Mouse (Mus musculus): ENCODE results near the gene Nhsl2.

The Nhsl2 gene

DNA sequence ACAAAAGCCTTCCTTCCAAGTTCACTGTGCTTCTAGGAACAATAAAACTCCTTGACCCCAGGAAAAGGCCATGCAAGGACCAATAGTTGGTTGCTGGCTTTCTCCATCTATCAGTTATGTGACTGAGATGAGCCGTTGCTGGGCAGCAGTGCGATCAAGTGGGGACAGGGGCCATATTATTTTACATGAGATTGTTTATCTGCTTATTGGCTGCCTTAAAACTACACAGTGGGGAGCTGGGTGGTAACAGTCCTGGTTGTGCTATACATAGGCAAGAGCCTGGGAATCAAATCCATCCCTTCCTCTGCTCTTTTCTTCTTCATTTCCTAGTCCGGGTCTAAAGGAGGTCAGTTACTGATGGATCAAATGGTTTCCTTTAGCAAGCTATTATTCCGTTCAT lies 53.4 kb downstream of the Nhsl2 start:
- DNase-seq, result no peak

DNA sequence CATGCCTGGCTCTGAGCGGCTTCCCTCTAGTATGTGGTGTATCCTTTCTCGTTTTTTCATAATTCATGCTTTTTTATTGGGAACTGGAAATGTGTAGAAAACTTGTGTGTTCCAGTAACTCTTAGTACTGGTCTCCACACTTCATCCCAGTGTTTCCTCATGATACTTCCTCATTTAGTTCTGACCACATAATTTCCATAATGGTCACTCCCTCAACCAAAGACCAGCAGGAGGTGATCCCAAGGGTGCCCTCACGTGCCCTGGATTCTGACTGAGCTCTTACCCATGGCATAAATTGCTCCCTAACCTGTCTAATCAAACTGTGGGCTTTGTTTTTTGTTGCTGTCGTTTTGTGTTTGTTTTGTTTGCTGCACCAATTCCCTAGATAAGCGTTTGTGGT lies 58.1 kb downstream of the Nhsl2 start:
- no peak for DNase-seq

DNA sequence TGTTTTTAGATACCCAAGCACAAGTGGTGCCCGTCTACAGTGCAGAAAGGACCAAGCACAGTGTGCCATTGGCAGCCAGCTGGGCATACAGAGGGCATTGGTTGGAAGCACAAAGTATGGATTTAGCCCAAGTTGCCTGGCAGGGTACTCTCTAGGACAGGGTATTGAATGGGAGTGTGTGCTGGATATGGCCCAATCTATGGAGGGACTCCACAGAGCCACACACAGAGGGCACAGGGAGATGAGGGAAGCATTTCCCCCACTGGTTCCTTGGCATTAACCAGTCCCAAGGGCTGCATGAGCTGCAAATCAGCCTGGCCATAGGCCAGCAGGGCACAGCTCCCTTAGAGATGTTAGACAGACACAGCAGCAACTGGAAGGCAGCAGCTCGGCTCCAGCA lies 79.9 kb downstream of the Nhsl2 start:
- DNase-seq, result no peak

DNA sequence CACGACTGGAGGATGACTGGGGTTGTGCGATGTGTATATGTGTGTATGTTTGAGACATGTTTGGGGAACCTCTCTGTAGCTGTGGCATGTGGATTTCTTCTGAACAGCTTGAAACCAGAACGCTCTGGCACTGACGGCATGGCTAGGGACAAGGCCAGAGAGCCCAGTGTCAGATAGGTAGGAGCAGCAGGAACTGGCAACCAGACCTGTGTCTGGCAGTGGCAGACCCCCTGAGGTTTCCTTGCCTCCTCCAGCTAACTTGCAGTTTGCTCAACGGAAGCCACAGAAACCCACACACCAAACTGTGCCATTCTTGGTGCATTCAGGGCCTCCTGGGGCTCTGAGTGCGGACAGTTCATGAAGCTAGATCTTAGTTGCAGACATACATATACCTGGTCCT lies 81.1 kb downstream of the Nhsl2 start:
- DNase-seq, result peak in 1 of 2 experiments; percentile 7

DNA sequence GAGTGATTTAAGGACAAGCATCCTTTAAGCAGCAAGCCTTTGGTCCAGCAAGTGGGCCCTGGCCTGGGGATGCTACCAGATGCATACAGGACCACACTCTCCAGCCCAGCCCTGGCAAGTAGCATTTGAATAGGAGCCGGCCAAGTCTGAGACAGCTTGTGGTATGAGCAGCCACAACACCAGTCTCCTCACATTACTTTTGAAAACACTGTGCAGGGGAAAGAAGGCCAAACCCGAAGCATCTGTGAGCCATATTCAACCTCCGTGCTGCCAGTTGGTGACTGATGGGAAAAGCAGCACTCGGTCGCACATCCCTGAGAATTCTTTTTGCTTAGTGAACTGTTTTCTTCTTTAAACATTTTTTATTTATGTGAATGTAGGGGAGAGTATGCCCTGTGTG lies 81.8 kb downstream of the Nhsl2 start:
- no peak for DNase-seq

DNA sequence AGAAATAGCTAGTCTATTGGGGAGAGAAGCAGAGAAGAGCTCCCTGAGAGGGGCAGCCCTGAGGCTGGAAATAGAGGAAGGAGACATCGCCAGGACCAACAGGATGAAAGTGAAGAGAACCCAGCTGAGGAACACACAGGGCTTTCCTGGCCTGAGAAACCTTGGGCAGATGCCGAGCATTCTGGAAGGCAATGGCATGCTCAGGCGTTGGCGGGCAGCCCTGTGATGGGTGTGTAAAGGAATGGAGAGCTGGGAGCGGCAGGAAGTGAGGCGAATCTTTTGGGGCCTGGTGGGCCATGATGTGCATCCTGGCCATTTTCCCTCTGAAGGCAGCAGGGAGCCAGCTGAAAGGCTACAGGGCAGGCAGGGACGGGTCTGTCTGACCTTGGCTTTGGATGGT lies 83.1 kb downstream of the Nhsl2 start:
- DNase-seq, result no peak

DNA sequence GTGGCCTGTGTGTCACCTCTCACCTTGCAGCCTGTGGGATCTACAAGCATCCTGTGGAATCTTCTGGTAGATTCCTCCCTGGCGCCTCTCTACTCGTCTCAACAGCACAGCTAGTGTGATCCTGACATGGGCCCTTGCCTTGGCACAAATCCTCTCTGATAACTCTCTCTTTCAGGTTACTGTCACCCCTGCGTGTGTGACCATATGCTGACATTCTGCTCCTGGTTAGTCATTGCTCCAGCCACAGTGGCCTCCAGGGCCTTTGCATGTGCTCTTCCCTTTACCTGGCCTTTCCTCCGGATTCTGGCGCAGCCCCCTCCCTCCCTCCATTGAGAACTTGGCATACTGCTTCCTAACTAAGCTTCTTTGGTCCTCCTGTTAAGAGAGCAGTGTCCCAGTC lies 84.2 kb downstream of the Nhsl2 start:
- DNase-seq, result no peak

DNA sequence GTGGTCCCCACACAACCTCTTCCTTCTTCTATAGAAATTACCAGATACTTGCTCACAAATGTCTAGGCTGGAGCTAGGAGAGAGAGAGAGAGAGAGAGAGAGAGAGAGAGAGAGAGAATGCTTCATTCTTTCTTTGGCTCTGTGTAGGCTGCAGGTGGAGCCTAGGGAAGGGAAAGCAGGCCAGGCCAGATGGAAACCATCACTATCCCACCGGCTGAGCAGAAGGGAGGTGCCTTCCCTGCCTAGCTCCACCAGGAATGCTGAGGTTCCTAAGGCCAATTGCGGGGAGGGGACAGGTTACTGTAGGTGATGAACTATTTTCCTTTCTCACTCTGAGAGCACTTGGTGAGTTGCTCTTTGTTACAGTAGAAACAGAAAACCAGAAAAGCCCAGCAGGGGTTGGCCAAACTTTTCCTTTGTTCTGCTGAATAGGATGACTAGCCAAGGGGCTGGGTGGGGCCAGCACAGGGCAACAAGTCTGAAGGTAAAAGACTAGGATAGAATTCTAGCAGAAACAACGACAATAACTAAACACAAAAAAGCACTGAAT lies 86.2 kb downstream of the Nhsl2 start:
- DNase-seq, result no peak

DNA sequence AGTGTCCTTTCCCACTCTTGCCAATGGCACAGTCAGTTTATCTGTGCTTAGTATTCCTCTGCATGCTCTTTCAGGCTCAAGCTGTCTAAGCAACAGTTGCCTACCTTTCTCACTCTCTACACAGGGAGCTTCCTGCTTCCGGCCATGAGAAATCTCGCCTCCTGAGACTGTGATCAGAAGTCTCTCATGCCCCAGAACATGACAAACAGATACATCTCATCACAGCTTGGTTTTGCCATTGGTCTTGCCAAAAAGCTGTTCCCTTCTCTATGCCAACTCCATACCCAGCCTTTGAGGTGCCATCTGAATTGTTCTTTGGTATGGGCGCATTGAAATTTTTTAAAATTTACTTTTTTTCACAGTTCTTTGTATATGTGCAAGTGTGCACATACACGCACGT lies 90.3 kb downstream of the Nhsl2 start:
- DNase-seq, result no peak

DNA sequence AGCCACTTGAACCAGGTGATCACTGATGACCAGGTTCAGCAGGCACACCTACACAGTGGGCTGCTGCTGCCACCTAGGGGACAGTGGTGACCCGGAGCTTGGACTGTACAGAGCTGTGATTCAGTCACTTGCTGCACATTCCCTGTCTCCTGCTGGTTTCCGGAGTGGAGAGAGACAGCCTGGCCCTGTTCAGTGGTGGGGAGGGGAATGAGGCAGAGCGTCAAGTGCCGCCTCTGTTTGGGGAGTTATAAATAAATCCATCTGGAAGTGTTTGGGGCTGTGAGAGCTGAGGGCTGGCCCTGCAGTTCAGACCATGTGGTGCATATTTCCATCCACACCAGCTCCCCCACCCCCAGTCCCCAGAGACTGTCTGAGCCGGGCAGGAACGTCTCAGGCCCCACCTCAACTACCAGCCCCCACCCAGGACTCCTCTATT lies 93.3 kb downstream of the Nhsl2 start:
- peak; percentile 44 to 56 for DNase-seq

DNA sequence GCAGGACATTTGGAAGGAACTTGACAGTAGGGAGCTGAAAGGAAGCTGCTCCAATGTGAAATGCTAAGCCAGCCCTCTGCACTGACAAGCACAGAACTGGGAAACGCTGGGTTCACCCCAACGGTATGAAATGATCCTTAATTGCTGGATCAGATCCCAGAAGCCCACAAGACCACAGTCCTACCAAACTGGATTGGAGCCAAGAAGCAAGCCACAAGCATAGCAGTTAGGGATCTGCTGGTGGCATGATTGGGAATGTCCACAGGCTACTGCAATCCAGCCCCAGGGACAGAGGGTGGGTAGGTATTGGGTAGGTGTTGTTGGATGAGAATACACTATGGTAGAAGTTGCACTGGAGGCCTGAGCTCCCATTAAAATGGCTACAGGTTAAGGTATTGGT lies 94.6 kb downstream of the Nhsl2 start:
- no peak for DNase-seq

DNA sequence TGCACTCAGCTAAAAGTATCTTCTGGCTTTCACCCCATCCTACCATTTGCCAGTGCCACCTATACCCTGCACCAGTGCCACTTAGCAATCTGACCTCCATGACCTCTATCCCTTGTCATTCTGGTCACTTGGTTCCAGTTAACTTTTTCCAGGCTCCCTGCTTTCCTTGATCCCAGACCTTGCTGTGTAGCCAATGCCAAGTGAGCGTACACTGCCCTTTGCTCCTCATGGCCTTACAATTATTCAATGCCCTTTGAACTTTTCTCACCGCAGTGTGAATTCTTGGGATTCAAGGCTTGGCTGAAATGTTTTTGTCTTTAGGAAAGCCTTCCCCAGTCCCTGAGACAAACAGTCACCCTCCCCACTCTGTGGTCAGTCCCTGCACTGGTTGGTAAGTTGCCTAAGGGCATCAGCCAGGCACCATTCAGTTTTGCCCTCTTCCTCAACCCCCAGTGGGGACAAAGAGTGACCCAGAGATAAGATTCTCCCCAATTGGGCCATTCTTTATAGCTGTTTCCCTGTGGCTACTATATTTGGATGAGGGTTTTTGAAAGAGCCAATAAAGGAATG lies 95.7 kb downstream of the Nhsl2 start:
- DNase-seq, result no peak

DNA sequence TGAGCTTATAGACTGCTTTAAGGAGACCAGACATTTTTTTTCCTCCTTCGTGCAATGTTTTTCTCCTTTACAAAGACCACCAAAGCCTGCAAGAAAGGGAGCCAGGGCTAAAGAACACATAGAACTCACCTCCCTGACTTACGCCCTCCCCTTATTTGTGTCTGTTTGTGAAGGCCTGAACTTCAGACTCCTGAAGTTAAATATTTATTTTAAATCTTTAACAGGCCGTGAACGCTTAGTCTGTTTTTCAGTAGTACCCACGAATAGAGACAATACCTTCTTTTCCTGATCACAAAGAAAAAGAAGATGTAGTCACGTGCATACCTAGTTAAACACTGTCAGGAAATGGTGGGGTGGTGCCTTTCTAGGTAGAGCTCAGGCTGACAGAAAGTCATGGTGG lies 103.3 kb downstream of the Nhsl2 start:
- no peak for DNase-seq

DNA sequence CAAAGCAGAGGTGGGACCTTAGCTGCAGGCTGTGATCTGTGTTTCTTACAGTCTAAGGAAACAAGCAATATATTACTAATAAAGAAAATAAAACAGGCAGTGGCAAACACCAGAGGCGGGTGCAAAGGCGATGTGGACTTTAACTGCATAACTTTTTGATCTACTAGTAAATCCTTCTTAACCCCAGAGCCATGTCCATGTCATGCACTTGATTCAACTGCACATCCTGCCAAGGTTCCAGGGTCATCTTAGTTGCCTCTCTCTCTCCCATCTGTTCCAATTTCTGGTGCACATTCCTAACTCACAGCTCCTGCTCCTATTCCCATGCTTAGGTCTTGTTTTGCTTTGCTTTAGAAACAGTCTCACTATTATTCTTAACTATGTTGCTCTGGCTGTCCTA lies 104.1 kb downstream of the Nhsl2 start:
- DNase-seq, result no peak

DNA sequence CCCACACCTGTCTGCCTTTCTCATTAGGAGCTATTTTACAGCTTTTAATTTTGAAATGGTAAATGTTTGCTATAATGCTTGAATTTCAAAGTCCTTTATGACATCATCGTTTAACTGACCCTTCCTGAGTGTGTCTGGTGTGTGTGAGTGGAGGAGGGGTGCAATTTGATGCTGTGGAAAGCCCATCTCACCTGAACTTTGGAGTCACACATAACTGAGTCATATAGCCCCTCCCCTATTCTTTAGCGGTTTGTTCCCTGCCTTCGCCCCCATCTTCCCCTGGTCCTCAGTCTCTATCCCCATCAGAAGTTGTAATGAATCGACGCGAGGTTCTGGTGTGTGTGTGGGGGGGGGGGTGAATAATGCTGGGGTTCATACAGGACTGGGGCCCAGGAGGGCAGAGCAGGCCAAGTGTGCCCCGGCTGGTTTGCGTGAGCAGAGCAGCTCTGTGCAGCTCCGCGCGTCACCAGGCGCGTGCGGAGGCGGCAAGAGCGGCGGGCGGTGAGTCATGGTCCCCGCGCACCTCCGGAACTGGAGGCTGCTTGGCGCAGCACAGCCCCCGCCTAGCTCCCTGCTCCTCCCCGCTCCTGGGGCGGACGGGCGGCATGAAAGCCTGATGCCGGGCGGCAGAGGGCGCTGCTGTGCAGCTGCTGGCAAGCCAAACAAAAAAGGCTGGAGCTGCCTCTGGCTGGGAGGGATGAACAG lies 104.8 kb downstream of the Nhsl2 start:
- DNase-seq, result peak; percentile 83 to 88

DNA sequence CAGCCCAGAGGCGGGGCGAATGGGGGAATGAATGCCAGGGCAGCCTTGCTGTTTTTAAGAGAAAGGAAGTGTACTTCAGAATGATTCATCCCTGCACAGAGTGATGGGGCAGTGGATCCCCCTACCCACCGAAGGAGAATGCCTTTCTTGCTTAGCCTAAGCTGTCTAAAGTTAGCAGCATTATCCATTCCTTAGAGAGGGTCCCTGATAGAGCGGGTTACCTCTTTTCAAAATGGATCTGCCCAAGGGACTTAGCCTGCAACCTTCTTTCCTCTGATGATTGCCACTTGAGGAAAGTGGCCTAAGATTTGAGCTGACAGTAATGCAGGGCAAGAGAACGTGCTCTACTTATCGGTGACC lies 105.3 kb downstream of the Nhsl2 start:
- no peak for DNase-seq

DNA sequence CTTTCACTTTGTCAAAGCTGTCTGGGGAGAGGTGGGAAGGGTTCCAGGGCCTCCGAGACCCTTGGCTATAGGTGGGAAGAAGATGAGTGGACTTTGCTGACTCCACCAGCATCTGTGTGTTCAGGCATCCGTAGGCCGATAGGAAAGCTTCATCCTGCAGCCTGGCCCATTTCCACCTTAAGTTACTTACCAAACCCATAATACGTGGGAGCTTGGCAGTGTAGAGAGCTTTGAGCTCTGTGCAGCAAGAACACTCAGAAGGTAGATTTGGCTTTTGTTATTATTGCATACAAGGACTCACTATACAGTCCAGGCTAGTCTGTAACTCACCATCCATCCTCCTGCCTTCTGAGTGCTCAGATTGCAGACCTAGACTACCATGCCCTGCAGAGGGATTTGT lies 112.7 kb downstream of the Nhsl2 start:
- DNase-seq, result no peak

DNA sequence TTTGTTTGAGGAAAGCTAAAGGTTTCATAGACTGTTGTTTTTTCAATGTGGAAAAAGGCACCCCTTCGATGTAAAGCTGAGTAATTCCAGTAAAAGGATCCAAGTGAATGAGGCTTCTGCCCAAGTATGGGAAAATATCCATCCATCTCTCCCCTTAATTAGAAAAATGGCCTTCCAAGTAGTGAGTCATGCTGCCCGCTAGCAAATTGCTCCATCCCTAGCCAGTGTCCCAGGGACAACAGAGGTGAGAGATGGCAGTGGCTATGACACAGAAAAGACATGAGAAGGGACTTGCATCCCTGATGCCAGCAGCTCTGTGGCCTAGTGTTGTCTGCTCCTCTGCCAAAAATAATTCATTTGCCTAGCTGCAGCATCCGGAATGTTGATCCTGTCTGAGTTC lies 114.5 kb downstream of the Nhsl2 start:
- DNase-seq, result no peak

DNA sequence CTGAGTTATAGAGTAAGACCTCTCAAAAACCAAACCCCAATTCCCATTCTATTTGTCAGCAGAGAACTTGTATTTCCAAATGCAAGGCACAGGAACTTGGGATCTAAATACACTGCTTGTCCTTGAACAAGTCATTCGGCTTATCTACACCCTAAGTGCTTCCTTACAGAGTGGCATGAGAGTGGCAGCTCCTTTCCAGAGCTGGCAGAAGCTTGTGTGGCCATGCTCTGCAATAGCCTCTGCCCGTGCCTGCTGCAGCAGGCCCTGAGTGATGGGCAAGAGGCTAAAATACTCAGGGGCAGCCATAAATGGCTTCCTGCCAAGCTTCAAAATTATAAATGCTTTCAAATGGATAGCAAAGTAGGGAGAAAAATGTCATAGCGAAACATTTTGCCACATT lies 123.8 kb downstream of the Nhsl2 start:
- DNase-seq, result no peak

DNA sequence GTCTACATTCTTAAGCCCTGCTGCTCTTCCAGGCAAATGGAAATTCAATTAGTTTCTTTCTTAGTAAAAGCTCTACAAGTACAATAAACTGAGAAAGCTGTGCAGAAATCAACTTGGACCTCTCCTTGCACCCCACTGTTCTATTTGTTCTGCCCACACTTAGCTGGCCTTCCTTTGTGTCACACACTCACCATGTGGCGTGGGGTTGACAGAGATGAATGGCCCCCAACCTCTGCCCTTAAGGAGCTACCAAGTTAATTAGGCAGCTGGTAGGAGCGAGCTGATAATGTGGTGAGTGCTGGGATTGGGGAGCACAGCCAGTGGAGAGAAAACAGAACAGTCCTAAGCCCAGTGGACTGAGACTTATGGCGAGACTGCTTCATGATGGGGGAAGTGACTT lies 127.7 kb downstream of the Nhsl2 start:
- no peak for DNase-seq

DNA sequence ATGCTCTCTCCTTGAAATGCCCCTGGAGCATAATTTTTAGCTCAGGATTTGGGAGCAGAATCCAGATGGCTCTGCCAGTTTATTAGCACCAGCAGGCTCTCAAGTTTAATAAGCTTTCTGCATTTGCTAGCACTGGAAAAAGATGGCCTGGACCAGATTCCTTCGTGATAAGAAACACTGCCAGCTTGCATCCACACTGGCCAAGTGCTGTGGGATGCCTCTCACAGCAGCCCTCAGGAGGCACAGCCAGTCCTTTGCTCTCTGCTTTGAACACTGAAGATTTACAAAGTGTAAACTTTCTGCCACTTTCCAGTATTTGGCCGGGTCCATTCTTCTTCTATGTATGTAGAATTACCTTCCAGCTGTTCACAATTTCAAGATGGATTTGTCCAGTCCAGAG lies 129.7 kb downstream of the Nhsl2 start:
- DNase-seq, result no peak

DNA sequence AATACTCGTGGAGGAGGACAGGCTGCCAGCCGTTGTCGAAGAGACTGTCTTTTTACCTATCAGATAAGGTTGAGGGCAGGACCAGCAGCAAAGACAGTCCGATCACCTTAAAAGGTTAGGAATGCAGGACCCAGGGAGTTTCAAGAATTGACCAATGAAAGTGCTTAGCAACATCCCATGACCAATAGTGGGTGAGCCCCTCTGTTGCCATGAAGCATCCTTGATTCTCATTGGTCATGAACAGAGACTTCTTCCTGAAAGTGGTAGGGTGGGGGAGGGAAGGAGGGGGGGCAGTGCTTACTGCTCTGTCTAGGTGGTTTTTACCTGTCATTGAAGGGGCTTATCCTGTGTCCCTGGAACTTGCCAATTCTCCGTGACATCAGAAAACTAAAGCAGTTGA lies 130.1 kb downstream of the Nhsl2 start:
- no peak for DNase-seq

DNA sequence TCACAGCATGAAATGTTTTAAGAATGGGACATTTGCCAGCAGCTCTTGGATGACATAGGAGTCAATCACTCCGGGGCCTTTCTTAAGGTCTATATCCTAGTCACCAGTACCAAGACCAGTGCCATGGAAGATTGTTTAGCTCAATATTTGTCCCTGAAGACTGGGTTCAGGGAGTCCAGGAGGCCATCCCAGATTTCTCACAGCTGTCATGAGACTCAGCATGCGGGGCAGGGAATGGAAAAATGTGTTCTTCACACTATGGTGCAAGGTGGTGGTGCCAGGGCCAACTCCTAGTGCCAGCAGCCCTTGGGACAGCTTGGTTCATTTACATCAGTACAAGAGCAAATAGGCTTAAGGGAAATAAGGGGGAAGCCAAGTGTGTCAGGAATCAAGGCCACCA lies 131.4 kb downstream of the Nhsl2 start:
- DNase-seq, result no peak

DNA sequence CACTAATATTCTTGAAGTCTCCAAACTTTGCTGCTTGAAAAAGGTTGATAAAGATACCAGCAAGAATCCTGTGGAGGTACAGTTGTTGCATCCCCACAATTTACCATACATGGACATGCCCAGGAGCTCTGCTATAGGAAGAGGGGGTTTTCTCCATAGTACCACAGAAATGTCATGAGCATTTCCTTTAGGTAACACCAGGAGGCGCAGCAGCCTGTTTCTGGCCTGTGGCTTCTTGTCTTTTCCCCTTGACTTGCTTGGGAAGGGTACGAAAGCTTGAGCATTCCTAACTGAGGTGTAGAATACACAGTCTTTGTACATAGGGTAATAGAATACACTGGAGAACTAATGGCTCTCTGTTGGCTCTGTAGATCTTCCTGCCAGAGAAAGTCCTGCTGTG lies 132.3 kb downstream of the Nhsl2 start:
- DNase-seq, result peak in 1 of 2 experiments; percentile 2

DNA sequence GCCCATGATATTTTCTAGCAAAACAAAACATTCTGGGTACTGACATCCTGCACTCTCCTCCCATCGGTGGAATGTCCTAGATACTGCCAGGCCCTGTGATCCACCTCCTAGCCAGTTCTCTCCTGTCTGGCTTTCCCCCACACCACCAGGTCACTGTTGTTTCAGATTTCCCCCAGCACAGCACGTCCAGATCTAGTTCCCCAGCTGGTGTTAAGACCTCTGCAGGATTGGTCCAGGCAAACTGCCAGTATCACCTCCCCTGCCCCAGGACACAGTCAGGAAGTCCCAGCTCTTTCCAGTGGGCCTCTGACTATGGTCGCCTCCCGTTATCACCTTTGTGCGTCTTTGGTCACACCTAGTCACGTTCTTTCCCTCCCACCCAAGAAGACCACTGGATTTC lies 134.5 kb downstream of the Nhsl2 start:
- DNase-seq, result no peak
